Mouse (Mus musculus): ENCODE measurements around the gene Tmem128. TPM values are rescaled to one million over a fixed set of nuclear protein-coding genes. Genes with fewer than 3 reads are reported as not detected.

Gene Tmem128
- 25.8 and 33.8 TPM in 2 replicates for polyA plus RNA-seq (2012; rRNA removed)

DNA sequence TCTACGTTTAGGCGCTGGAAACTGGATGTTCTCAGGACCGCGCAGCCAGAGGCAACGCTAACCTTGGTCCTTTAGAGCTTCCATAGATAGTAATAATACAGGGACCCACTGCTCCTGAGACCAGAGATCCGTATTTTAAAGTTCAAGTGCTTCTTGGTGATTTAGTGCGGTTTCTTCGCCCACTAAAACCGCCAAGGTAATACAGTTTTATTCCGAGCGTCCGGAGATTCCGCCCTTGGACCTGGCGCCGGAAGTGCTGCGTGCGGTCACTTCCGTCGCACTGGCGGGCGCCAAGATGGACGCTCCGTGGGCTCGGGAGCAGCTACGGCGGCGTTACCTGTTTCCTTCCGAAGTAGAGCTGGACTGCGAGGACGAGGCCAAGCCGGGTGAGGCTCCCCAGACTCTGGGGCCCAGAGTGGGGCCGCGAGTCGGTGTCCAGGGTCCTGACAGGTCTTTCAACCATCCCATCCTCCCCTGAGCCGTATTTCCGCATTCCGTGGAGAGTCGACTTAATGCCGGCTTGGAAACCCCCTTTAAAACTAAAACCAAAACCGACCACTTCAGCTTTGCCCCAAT lies at the start of gene Tmem128:
TSS of gene Tmem128 (plus strand) at position 79 of the 576 bp plus-strand sequence.
- no peak for TF ChIP-seq CTCF (IDR thresholded peaks at IDR 0.05; ENCODE audit: insufficient read depth, low read length)
- peak; percentile 89 for TF ChIP-seq POLR2A (IDR thresholded peaks at IDR 0.05; ENCODE audit: borderline replicate concordance, extremely low read depth, low read depth, low read length)
- DNase-seq, result peak; percentile 75
- peak within 1 kb of the TSS; percentile 98 for H3K4me3 ChIP-seq (replicated peaks; ENCODE audit: extremely low read depth, low read depth, low read length)
- WGBS, result under 1% methylated on average over 40 of the region's 40 CpGs
- no peaks in the 10 kb centered on the region; the same call in 1 of the 2 replicates for H3K4me1 ChIP-seq (ENCODE audit: control insufficient read depth, insufficient read depth, low read length)

DNA sequence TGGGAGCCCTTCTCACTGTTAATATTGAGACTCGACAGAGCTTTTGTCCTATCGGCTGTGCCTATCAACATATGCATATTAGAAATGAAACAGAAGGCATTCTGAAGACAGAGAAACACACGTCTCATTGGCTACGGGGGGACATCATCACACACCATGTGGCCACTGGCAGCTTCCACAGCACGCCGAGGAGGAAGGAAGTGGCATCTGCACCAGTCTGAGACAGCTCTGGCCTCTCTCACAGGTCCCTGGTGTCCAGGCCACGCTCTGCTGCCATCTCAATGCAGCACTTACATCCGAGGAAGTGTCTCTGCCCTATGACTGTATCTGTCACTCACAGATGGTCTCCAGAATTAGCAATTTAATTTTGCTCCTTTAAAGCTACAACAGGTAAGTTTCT lies 48.3 kb upstream of the Tmem128 start:
- DNase-seq, result no peak
- TF ChIP-seq POLR2A (IDR thresholded peaks at IDR 0.05; ENCODE audit: borderline replicate concordance, extremely low read depth, low read depth, low read length), result no peak
- TF ChIP-seq CTCF (IDR thresholded peaks at IDR 0.05; ENCODE audit: insufficient read depth, low read length), result no peak
- 79% methylated on average over 8 of the region's 8 CpGs for WGBS
- H3K4me3 ChIP-seq (replicated peaks; ENCODE audit: extremely low read depth, low read depth, low read length), result no peak overlapping the region
- no peaks in the 10 kb centered on the region for H3K4me1 ChIP-seq (ENCODE audit: control insufficient read depth, insufficient read depth, low read length)

DNA sequence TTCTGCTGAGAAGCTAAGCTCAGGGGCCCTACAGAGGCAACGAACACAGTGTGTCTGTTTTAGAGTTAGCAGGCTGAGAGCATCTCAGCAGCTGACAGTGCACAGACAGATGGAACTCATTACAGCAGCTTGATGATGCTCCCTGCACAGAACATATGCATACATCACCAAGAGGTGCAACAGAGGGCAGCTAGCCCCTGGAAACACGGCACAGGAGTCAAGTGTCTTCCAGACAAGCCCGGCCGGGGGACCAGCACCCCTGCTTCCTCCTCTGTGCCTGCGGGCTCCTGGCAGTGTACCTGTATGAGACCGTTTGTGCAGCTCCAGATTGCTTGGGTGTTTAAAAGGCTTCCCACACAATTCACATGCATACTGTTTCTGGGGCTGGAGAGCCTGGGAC lies 47.0 kb upstream of the Tmem128 start:
- no peaks in the 10 kb centered on the region for H3K4me1 ChIP-seq (ENCODE audit: control insufficient read depth, insufficient read depth, low read length)
- 77% methylated on average over 6 of the region's 6 CpGs for whole genome bisulfite sequencing
- TF ChIP-seq POLR2A (IDR thresholded peaks at IDR 0.05; ENCODE audit: borderline replicate concordance, extremely low read depth, low read depth, low read length), result no peak
- no peak for TF ChIP-seq CTCF (IDR thresholded peaks at IDR 0.05; ENCODE audit: insufficient read depth, low read length)
- no peak overlapping the region for H3K4me3 ChIP-seq (replicated peaks; ENCODE audit: extremely low read depth, low read depth, low read length)
- no peak for DNase-seq

DNA sequence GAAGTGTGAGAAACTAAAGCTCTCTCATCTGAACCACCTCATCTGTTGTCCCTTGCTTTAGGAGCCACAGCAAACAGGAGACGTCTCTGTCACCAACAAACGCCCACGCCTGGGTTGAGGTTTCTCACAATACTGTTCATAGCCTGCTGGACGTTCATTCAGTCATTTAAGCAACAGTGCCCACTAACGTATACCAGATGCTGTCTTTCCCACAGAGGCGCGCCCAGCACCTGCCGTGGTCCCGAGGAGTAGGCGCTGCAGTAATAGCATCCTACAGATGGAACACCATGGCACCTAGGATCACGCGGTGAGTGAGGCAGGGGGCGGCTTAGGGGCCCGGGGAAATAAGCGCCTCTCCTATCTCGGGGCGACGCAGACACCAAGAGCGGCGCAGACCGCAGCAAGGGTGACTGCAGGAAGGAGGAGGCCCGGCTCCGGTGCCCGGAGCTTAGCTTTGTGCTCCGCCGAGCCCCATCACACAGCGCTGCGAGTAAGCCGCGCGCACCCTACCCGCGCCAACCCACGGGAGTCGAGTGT lies 40.1 kb upstream of the Tmem128 start:
- under 1% methylated on average over 35 of the region's 35 CpGs for WGBS
- Histone ChIP-seq H3K4me3 (replicated peaks; ENCODE audit: extremely low read depth, low read depth, low read length) (peak overlapping the region; percentile 87), H3K4me1 (ENCODE audit: control insufficient read depth, insufficient read depth, low read length) (peaks cover 2% of the 10 kb centered on the region; the same call in 1 of the 2 replicates)
- no peak for TF ChIP-seq POLR2A (IDR thresholded peaks at IDR 0.05; ENCODE audit: borderline replicate concordance, extremely low read depth, low read depth, low read length)
- TF ChIP-seq CTCF (IDR thresholded peaks at IDR 0.05; ENCODE audit: insufficient read depth, low read length), result no peak
- DNase-seq, result no peak

DNA sequence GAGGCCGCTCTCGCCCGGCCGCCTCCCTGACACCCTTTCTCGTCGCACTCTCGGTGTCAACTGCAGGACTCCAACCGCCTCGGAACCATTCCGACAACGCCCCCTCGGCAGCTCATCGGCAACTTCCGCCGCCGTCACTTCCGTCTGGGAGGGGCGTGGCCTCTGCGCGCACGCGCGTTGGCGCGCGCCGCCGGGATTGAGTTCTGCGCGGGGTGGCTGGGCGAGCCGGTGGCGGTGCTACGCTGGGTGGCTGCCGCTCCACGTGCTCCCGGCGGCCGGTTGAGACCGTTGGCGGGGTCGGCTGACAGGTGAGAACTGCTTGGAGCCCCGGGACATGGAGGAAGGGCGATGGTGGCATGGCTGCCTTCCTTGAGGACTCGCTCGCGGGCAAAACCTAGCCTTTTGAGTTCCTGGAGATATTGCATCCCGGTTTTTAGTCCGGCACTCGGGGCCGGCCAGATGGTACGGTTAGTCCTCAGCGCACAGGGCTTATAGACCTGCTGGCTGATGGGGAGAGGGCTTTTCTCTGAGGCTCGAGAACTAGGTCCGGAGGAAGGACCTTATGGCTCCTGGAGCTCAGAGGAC lies 39.6 kb upstream of the Tmem128 start, which contains the start of the genes Zbtb49 and Lyar:
TSS of gene Zbtb49 (minus strand) at position 130 of the 585 bp plus-strand sequence.
TSS of gene Lyar (plus strand) at position 143 of the 585 bp plus-strand sequence.
- WGBS, result under 1% methylated on average over 55 of the region's 55 CpGs
- Histone ChIP-seq H3K4me1 (ENCODE audit: control insufficient read depth, insufficient read depth, low read length) (peaks cover 2% of the 10 kb centered on the region; the same call in 1 of the 2 replicates), H3K4me3 (replicated peaks; ENCODE audit: extremely low read depth, low read depth, low read length) (peak within 1 kb of the TSS; percentile 87)
- peak; percentile 98 for DNase-seq
- TF ChIP-seq POLR2A (IDR thresholded peaks at IDR 0.05; ENCODE audit: borderline replicate concordance, extremely low read depth, low read depth, low read length) (peak; percentile 44; the same call in 1 of the 2 replicates), CTCF (IDR thresholded peaks at IDR 0.05; ENCODE audit: insufficient read depth, low read length) (no peak)

DNA sequence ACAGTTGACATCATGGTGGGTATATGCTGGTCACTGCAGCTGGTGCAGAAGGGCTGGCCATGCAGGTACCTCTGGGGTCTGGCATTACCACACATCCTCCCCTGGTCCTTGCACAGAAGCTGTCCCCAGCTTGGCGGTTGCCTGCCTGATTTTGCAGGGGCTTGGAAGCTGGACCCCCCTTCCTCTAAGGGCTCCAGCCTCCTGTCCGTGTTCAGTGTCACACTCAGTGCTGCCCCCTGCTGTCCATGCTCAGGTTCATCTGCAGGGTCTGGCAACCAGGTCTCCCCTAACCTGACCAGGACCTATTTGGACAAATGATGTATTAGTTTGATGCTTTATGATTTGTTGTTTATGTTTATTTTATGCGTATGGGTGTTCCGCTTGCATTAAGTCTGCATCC lies 24.6 kb upstream of the Tmem128 start:
- Histone ChIP-seq H3K4me3 (replicated peaks; ENCODE audit: extremely low read depth, low read depth, low read length) (no peak overlapping the region), H3K4me1 (ENCODE audit: control insufficient read depth, insufficient read depth, low read length) (no peaks in the 10 kb centered on the region)
- TF ChIP-seq POLR2A (IDR thresholded peaks at IDR 0.05; ENCODE audit: borderline replicate concordance, extremely low read depth, low read depth, low read length) (no peak), CTCF (IDR thresholded peaks at IDR 0.05; ENCODE audit: insufficient read depth, low read length) (peak; percentile 75)
- DNase-seq, result peak; percentile 51
- 71% methylated on average over 4 of the region's 4 CpGs for WGBS

DNA sequence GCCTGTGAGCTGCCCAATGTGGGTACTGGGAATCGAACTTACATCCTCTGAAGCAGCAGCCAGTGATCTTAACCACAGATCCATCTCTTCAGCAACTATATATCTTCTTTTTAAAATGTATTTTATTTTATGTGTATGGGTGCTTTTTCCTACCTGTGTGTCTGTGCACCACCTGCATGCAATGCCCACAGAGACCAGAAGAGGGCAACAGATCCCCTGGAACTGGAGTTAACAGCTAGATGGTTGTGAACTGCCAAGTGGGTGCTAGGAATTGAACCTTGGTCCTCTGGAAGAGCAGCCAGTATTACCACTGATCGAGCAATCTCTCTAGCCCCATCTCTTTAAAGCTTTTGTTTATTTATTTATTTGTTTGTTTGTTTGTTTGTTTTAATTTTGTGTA lies 23.4 kb upstream of the Tmem128 start:
- Histone ChIP-seq H3K4me3 (replicated peaks; ENCODE audit: extremely low read depth, low read depth, low read length) (no peak overlapping the region), H3K4me1 (ENCODE audit: control insufficient read depth, insufficient read depth, low read length) (no peaks in the 10 kb centered on the region)
- DNase-seq, result no peak
- 98% methylated on average over 2 of the region's 2 CpGs for WGBS
- TF ChIP-seq POLR2A (IDR thresholded peaks at IDR 0.05; ENCODE audit: borderline replicate concordance, extremely low read depth, low read depth, low read length) (no peak), CTCF (IDR thresholded peaks at IDR 0.05; ENCODE audit: insufficient read depth, low read length) (no peak)

DNA sequence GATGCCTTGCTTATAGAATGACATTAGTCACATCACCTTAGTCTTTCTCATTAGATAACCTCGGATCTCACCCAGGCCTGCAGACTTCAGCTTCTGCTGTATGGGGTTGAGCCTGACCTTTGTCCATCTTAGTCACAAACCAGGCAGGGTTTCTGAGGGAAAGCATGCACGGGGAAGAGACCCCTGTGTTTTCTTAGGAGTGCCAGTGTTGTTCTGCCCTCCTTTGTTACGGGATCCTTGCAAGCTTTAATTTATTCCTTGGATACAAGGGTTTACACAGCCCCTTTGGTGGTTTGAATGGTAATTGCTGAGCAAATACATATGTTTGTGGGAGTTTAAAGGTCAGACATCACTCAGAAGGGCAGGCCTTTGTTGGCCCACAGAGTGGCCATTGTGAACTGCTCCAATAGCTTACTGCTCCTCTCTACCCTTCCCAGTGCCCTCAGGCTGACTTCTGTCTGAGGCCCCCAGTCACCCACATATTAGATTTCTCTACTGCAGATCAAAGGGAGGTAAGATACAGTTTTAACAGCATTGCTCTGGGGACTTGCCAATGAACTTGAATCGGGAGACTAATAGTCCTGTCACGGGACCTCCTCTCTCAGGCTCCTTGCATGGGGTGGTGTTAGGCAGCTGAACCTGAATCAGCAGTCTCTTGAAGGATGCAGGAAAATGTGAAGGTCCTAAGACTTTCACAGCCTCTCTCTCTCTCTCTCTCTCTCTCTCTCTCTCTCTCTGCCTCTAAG lies 19.1 kb upstream of the Tmem128 start:
- WGBS, result 54% methylated on average over 5 of the region's 5 CpGs
- no peaks in the 10 kb centered on the region for H3K4me1 ChIP-seq (ENCODE audit: control insufficient read depth, insufficient read depth, low read length)
- DNase-seq, result no peak
- no peak for TF ChIP-seq CTCF (IDR thresholded peaks at IDR 0.05; ENCODE audit: insufficient read depth, low read length)
- no peak for TF ChIP-seq POLR2A (IDR thresholded peaks at IDR 0.05; ENCODE audit: borderline replicate concordance, extremely low read depth, low read depth, low read length)
- H3K4me3 ChIP-seq (replicated peaks; ENCODE audit: extremely low read depth, low read depth, low read length), result no peak overlapping the region

DNA sequence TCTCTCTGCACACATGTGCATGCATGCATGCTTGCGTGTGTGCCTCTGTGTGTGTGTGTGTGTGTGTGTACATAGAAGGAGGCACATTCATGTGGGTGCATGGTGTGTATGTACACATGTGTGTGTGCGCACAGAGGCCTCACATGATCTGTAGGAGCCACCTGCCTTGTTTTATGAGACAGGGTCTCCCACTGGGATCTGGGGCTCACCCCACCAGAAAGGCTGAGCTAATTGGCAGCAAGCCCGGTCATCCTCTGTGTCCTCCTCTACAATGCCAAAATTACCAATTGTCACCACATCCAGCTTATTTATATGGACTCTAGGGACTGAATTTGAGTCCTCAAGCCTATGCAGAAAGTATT lies 18.5 kb upstream of the Tmem128 start:
- Histone ChIP-seq H3K4me1 (ENCODE audit: control insufficient read depth, insufficient read depth, low read length) (no peaks in the 10 kb centered on the region), H3K4me3 (replicated peaks; ENCODE audit: extremely low read depth, low read depth, low read length) (no peak overlapping the region)
- TF ChIP-seq CTCF (IDR thresholded peaks at IDR 0.05; ENCODE audit: insufficient read depth, low read length), result no peak
- no peak for TF ChIP-seq POLR2A (IDR thresholded peaks at IDR 0.05; ENCODE audit: borderline replicate concordance, extremely low read depth, low read depth, low read length)
- no peak for DNase-seq
- 91% methylated on average over 3 of the region's 3 CpGs for WGBS

Data from lung, adult 2 months (tissue).